Mouse (Mus musculus) limb, embryonic 14.5 days (tissue): Measurements from ENCODE around the gene Sec61g. TPM values are rescaled to one million over a fixed set of nuclear protein-coding genes. Genes with fewer than 3 reads are reported as not detected.

Source experiments
- ATAC-seq: fragments of 200-750 bp; cut with Nextera tagmentation; 2 replicates; pipeline ENCODE4 v1.8.0; 2017; ENCODE audit warnings: low read depth, moderate number of reproducible peaks, moderate TSS enrichment; ENCODE audit not compliant: low FRiP score
- DNase-seq: peaks from one replicate; pipeline ENCODE4 v3.0.0-alpha.2; 2015; ENCODE audit warnings: low spot score
- H3K27ac ChIP-seq: fragments of 300-500 bp; sonication (generic); replicated peaks from 2 replicates; pipeline ENCODE4 v1.5.1; 2014; ENCODE audit warnings: low read depth, mild to moderate bottlenecking, low read length, moderate library complexity, mixed read lengths
- H3K27me3 ChIP-seq: fragments of 300-500 bp; sonication (generic); 2 replicates; pipeline ENCODE4 v1.6.1; 2014; ENCODE audit warnings: low read length, mixed read lengths; ENCODE audit not compliant: control insufficient read depth, insufficient read depth
- H3K36me3 ChIP-seq: fragments of 300-500 bp; sonication (generic); 2 replicates; pipeline ENCODE4 v1.6.1; 2014; ENCODE audit warnings: mild to moderate bottlenecking, low read length, moderate library complexity, mixed read lengths; ENCODE audit not compliant: control insufficient read depth, insufficient read depth
- H3K4me1 ChIP-seq: fragments of 300-500 bp; sonication (generic); 2 replicates; pipeline ENCODE4 v1.6.1; 2014; ENCODE audit warnings: antibody characterized with exemption, low read length, mixed read lengths; ENCODE audit not compliant: control insufficient read depth, insufficient read depth
- H3K4me2 ChIP-seq: fragments of 300-500 bp; sonication (generic); replicated peaks from 2 replicates; pipeline ENCODE4 v1.6.1; 2014; ENCODE audit warnings: low read depth, mild to moderate bottlenecking, low read length, moderate library complexity; ENCODE audit not compliant: severe bottlenecking
- H3K4me3 ChIP-seq: fragments of 300-500 bp; sonication (generic); replicated peaks from 2 replicates; pipeline ENCODE4 v1.5.1; 2014; ENCODE audit warnings: low read length
- H3K9ac ChIP-seq: fragments of 300-500 bp; sonication (generic); 2 replicates; pipeline ENCODE4 v1.6.1; 2014; ENCODE audit warnings: mild to moderate bottlenecking, low read depth, low read length, moderate library complexity; ENCODE audit not compliant: severe bottlenecking
- H3K9me3 ChIP-seq: fragments of 300-500 bp; sonication (generic); 2 replicates; pipeline ENCODE4 v1.6.1; 2016; ENCODE audit warnings: low read length; ENCODE audit not compliant: control insufficient read depth
- POLR2A ChIP-seq: fragments of 200-500 bp; IDR thresholded peaks from 2 replicates; pipeline ENCODE4 v1.8.0; 2012; ENCODE audit warnings: inconsistent platforms, mild to moderate bottlenecking, moderate library complexity, borderline replicate concordance; ENCODE audit not compliant: insufficient read depth, insufficient read length; ENCODE audit errors: extremely low read depth
- WGBS: fragments of 180-500 bp; shearing (Covaris S2); extraction: QIAGEN DNeasy Blood & Tissue Kit; methylation state at CpG from one replicate; pipeline ENCODE4 v1.1.7; 2014; 5-methylcytosine and 5-hydroxymethylcytosine counted together
- polyA plus RNA-seq, 2 experiments: library from polyadenylated mRNA; depleted of rRNA in 1 of 2; stranded (reverse) in 1 of 2; unstranded in 1 of 2; fragments of >200 nt; fragmentation: Nextera tagmentation in 1 of 2; extraction: Ambion mirVana in 1 of 2; gene quantifications; 2 replicates each; pipeline versions ENCODE4 v1.2.1 to v1.2.3; 2012 to 2014

Sec61g gene
- polyA plus RNA-seq, 2 experiments = 45.2 to 55.4 TPM

DNA sequence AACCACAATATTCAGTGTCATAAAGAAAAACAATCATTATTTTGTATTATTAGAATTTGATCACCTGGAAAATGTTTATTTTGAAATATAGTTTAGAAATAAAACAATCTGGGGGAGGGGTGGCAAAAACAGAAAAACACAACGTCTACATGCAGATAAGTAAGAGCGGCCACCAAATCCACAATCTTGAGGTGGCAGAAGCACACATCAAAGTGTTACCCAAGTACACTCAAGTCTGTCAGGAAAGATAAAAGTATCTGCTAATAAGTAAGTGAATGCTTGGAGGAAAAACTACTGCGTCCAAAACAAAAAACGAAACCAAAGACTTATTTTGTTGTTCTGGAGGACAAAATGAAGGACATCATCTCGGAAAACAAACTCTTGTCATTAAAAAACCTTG, 5.1 kb downstream of the Sec61g start:
- H3K27ac ChIP-seq = no peak overlapping the region
- 91% methylated on average over 5 of the region's 5 CpGs for WGBS
- no peak overlapping the region for H3K9ac ChIP-seq
- DNase-seq = no peak
- H3K36me3 ChIP-seq = peaks cover 50% of the 10 kb centered on the region
- H3K4me1 ChIP-seq = peaks cover 6% of the 10 kb centered on the region
- H3K27me3 ChIP-seq = no peaks in the 10 kb centered on the region
- no peaks in the 10 kb centered on the region for H3K9me3 ChIP-seq
- no peak for TF ChIP-seq POLR2A
- H3K4me3 ChIP-seq = no peak overlapping the region
- no peak overlapping the region for H3K4me2 ChIP-seq
- no peak for ATAC-seq

DNA sequence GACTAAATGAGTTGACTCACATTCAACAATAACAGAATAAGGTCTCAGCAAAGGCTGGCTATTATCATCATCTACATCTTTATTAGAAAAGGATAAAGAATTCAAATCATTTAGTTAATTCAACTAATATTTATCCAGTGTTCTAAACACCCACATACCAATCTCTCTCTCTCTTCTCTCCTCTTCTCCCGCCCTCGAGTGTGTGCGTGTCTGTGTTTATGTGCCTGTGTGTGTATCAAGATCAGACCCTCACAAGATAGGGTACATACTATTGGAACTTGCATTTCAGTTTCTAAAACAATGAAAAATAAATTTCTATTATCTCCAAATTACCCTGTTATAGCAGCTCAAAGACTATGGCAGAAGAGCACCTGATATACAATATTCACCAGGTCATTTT, 5.5 kb downstream of the Sec61g start:
- no peak for TF ChIP-seq POLR2A
- H3K27me3 ChIP-seq = no peaks in the 10 kb centered on the region
- no peak overlapping the region for H3K27ac ChIP-seq
- DNase-seq = no peak
- no peak for ATAC-seq
- H3K4me3 ChIP-seq = no peak overlapping the region
- H3K4me1 ChIP-seq = peaks cover 6% of the 10 kb centered on the region
- no peak overlapping the region for H3K4me2 ChIP-seq
- WGBS = 94% methylated on average over 3 of the region's 3 CpGs
- H3K9ac ChIP-seq = no peak overlapping the region
- no peaks in the 10 kb centered on the region for H3K9me3 ChIP-seq
- peaks cover 50% of the 10 kb centered on the region for H3K36me3 ChIP-seq

DNA sequence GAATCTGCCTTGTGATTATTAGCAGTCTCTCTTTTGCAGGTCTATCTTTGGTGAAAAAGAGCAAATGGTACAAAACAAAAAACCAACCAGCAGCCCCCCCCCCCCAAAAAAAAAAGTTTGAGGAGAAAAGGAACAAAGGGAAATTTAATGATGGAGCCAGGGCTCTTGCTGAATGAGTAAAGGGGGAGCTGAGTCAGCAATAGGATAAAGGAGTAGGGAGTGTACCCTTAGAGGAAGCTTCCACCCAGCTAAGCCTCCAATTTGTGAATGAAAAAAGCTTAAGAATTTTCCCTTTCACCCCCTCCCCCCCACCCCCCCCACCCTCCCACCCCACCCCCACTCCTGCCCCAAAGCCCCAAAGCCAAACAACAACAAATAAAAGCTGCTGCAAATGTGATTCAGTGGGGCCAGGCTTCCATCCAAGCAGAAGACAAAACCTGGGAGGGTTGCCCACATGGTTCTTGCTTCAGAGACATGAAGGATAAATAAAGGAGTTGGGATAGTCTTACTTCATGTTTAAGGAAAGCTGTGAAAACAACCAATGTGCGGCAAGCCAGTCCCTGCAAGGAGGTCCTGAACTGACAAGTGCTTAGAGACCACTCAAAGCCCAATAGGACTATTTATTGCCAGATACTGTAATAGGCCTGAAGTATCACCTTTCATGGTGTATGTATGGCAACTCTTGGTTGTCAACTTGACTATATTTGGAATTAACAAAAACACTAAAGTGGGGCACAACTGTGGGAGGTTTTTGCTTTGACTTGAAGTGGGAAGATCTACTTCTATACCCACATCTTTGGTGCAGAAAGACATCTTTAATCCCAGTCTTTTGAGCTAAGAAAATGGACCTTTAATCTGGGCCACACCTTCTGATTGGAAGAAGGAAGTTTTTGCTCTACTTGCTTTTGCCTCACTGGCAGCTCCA, 9.3 kb downstream of the Sec61g start:
- DNase-seq = no peak
- Histone ChIP-seq H3K4me1 (no peaks in the 10 kb centered on the region), H3K9me3 (no peaks in the 10 kb centered on the region), H3K4me2 (no peak overlapping the region), H3K36me3 (peaks cover 31% of the 10 kb centered on the region), H3K27ac (no peak overlapping the region), H3K9ac (no peak overlapping the region), H3K27me3 (no peaks in the 10 kb centered on the region), H3K4me3 (no peak overlapping the region)
- TF ChIP-seq POLR2A = no peak
- no peak for ATAC-seq
- 32% methylated on average over 1 of the region's 1 CpGs for WGBS

Other genes starting within 250 kb of the Sec61g start
- 19.8 and 33.3 TPM in 2 replicates for gene Egfr, start 243.7 kb upstream of the Sec61g start, polyA plus RNA-seq (2012; rRNA removed)
- gene Egfr, start 243.7 kb upstream of the Sec61g start, polyA plus RNA-seq (2014; fragmentation: Nextera tagmentation; extraction: Ambion mirVana) = 32.2 and 35.8 TPM in 2 replicates